Mouse (Mus musculus): ENCODE measurements around the gene Dock7. TPM values are rescaled to one million over a fixed set of nuclear protein-coding genes. Genes with fewer than 3 reads are reported as not detected.

Dock7 gene
- polyA plus RNA-seq, 1 experiment from 2014 or later, result 86.0 TPM

GRCm38 (mm10) chr4:99100724-99101123, 20.0 kb downstream of the Dock7 start:
- H3K36me3 ChIP-seq (ENCODE audit: control insufficient read depth, insufficient read depth), result no peaks in the 10 kb centered on the region
- no peak for ATAC-seq
- no peak overlapping the region for H3K27ac ChIP-seq (ENCODE audit: low read length)
- H3K9me3 ChIP-seq (ENCODE audit: control insufficient read depth, low read length), result no peaks in the 10 kb centered on the region
- H3K4me1 ChIP-seq (replicated peaks; ENCODE audit: control insufficient read depth, insufficient read depth, low read length), result peaks cover 7% of the 10 kb centered on the region; the same call in 1 of the 2 replicates
- no peak overlapping the region for H3K4me2 ChIP-seq (ENCODE audit: low read length)
- no peaks in the 10 kb centered on the region for H3K27me3 ChIP-seq (replicated peaks; ENCODE audit: control insufficient read depth, insufficient read depth, low read length)
- WGBS, result 88% methylated on average over 7 of the region's 7 CpGs
- H3K9ac ChIP-seq (replicated peaks; ENCODE audit: low read depth, low read length), result no peak overlapping the region
- H3K4me3 ChIP-seq (replicated peaks; ENCODE audit: low read length), result no peak overlapping the region

DNA sequence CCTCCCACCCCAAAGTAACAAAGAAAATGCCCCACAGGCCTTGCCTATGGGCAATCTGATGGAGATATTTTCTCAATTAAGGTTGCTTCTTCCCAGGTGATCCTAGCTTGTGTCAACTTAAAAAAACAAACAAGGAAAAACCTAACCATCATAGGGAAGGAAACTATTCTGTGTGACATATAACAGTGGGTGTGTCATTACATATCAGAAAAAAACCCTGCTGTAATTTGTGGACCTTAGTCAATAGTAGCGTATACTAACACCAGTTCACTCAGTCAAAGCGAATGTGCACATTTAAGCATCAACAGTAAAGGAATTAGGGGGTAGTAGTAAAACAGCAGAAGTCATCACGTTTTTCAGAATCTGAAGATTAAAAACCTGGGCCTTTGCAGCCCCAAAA, 28.9 kb downstream of the Dock7 start:
- Histone ChIP-seq H3K36me3 (ENCODE audit: control insufficient read depth, insufficient read depth) (peaks cover 5% of the 10 kb centered on the region; the same call in 1 of the 2 replicates), H3K4me2 (ENCODE audit: low read length) (no peak overlapping the region), H3K9ac (replicated peaks; ENCODE audit: low read depth, low read length) (no peak overlapping the region), H3K9me3 (ENCODE audit: control insufficient read depth, low read length) (no peaks in the 10 kb centered on the region), H3K27me3 (replicated peaks; ENCODE audit: control insufficient read depth, insufficient read depth, low read length) (no peaks in the 10 kb centered on the region), H3K27ac (ENCODE audit: low read length) (no peak overlapping the region), H3K4me3 (replicated peaks; ENCODE audit: low read length) (no peak overlapping the region), H3K4me1 (replicated peaks; ENCODE audit: control insufficient read depth, insufficient read depth, low read length) (no peaks in the 10 kb centered on the region)
- no peak for ATAC-seq
- 92% methylated on average over 3 of the region's 3 CpGs for WGBS

GRCm38 (mm10) chr4:99091151-99091701, 29.5 kb downstream of the Dock7 start:
- Histone ChIP-seq H3K27ac (ENCODE audit: low read length) (no peak overlapping the region), H3K9me3 (ENCODE audit: control insufficient read depth, low read length) (no peaks in the 10 kb centered on the region), H3K4me2 (ENCODE audit: low read length) (no peak overlapping the region), H3K27me3 (replicated peaks; ENCODE audit: control insufficient read depth, insufficient read depth, low read length) (no peaks in the 10 kb centered on the region), H3K9ac (replicated peaks; ENCODE audit: low read depth, low read length) (no peak overlapping the region), H3K36me3 (ENCODE audit: control insufficient read depth, insufficient read depth) (peaks cover 5% of the 10 kb centered on the region; the same call in 1 of the 2 replicates), H3K4me1 (replicated peaks; ENCODE audit: control insufficient read depth, insufficient read depth, low read length) (no peaks in the 10 kb centered on the region), H3K4me3 (replicated peaks; ENCODE audit: low read length) (no peak overlapping the region)
- no peak for ATAC-seq
- WGBS, result 65% methylated on average over 3 of the region's 3 CpGs

DNA sequence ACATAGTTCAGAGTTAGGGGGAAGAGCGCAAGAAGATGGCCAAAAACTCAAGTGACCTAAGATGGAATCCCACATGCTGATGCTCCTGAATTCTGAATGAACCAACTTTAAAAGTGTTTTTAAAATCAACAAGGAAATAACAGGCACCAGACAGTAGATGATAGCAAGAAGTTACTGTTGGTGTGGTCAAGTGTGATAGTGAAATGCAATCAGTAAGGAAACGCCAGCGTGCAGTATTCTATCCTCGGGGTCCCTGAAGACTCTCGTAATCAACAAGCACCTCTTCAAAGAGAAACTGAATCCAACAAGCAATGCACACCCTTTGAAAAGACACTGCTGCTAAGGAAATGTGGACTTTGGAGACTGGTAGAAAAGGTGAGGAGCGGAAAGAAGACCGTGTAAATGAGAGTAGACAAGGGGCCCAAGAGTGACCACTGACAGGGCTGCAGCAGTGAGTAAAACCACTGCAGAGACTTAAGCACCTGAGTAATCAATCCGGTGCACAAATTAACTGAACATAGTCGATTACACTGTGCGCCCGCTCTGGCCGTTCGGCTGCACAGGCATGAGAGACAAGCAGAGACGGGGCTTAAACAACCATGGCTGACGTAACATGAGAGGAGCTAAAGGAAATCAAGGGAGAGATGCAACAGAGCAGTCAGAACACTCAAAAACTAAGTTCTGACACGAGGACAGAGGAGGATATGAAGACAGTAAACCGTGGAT, 32.8 kb downstream of the Dock7 start:
- H3K27me3 ChIP-seq (replicated peaks; ENCODE audit: control insufficient read depth, insufficient read depth, low read length), result no peaks in the 10 kb centered on the region
- H3K4me2 ChIP-seq (ENCODE audit: low read length), result no peak overlapping the region
- ATAC-seq, result no peak
- H3K4me3 ChIP-seq (replicated peaks; ENCODE audit: low read length), result no peak overlapping the region
- peaks cover 5% of the 10 kb centered on the region; the same call in 1 of the 2 replicates for H3K36me3 ChIP-seq (ENCODE audit: control insufficient read depth, insufficient read depth)
- no peaks in the 10 kb centered on the region for H3K4me1 ChIP-seq (replicated peaks; ENCODE audit: control insufficient read depth, insufficient read depth, low read length)
- H3K9ac ChIP-seq (replicated peaks; ENCODE audit: low read depth, low read length), result no peak overlapping the region
- WGBS, result 96% methylated on average over 17 of the region's 17 CpGs
- no peaks in the 10 kb centered on the region for H3K9me3 ChIP-seq (ENCODE audit: control insufficient read depth, low read length)
- H3K27ac ChIP-seq (ENCODE audit: low read length), result no peak overlapping the region

GRCm38 (mm10) chr4:99083862-99084261, 36.9 kb downstream of the Dock7 start:
- WGBS, result 82% methylated on average over 3 of the region's 3 CpGs

DNA sequence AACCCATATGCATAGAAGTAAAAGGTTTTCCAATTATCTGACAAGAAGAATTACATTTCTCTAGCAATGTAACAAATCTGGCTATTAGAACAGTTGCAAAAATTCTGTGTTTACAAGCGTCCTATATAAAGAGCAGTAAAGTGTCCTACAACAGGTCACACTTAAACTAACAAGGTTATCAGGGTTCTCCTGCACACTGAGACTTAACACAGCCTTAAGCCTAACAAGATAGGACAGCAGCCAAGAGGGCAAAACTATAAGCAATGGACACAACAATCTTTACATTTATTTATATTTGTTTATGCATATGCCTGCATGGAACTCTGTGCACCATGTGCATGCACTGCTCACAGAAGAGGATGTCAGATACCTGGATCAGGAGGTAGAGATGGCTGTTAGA, 39.5 kb downstream of the Dock7 start:
- Histone ChIP-seq H3K36me3 (ENCODE audit: control insufficient read depth, insufficient read depth) (peaks cover 3% of the 10 kb centered on the region), H3K4me1 (replicated peaks; ENCODE audit: control insufficient read depth, insufficient read depth, low read length) (no peaks in the 10 kb centered on the region), H3K27ac (ENCODE audit: low read length) (no peak overlapping the region), H3K9me3 (ENCODE audit: control insufficient read depth, low read length) (no peaks in the 10 kb centered on the region), H3K9ac (replicated peaks; ENCODE audit: low read depth, low read length) (no peak overlapping the region), H3K27me3 (replicated peaks; ENCODE audit: control insufficient read depth, insufficient read depth, low read length) (no peaks in the 10 kb centered on the region), H3K4me2 (ENCODE audit: low read length) (no peak overlapping the region), H3K4me3 (replicated peaks; ENCODE audit: low read length) (no peak overlapping the region)
- no peak for ATAC-seq
- 86% methylated on average over 1 of the region's 1 CpGs for WGBS

More at GRCm38 (mm10) chr4:99083862-99084261, 36.9 kb downstream of the Dock7 start:
- no peak overlapping the region for H3K9ac ChIP-seq (replicated peaks; ENCODE audit: low read depth, low read length)
- H3K4me1 ChIP-seq (replicated peaks; ENCODE audit: control insufficient read depth, insufficient read depth, low read length), result no peaks in the 10 kb centered on the region
- H3K4me3 ChIP-seq (replicated peaks; ENCODE audit: low read length), result no peak overlapping the region
- H3K27me3 ChIP-seq (replicated peaks; ENCODE audit: control insufficient read depth, insufficient read depth, low read length), result no peaks in the 10 kb centered on the region
- no peak overlapping the region for H3K27ac ChIP-seq (ENCODE audit: low read length)
- H3K4me2 ChIP-seq (ENCODE audit: low read length), result no peak overlapping the region
- no peak for ATAC-seq
- H3K36me3 ChIP-seq (ENCODE audit: control insufficient read depth, insufficient read depth), result peaks cover 5% of the 10 kb centered on the region; the same call in 1 of the 2 replicates
- H3K9me3 ChIP-seq (ENCODE audit: control insufficient read depth, low read length), result no peaks in the 10 kb centered on the region

GRCm38 (mm10) chr4:99078005-99078404, 42.7 kb downstream of the Dock7 start:
- H3K4me1 ChIP-seq (replicated peaks; ENCODE audit: control insufficient read depth, insufficient read depth, low read length), result no peaks in the 10 kb centered on the region
- no peak overlapping the region for H3K4me2 ChIP-seq (ENCODE audit: low read length)
- no peak overlapping the region for H3K27ac ChIP-seq (ENCODE audit: low read length)
- no peak for ATAC-seq
- no peak overlapping the region for H3K4me3 ChIP-seq (replicated peaks; ENCODE audit: low read length)
- peaks cover 10% of the 10 kb centered on the region for H3K36me3 ChIP-seq (ENCODE audit: control insufficient read depth, insufficient read depth)
- WGBS, result 92% methylated on average over 3 of the region's 3 CpGs
- no peak overlapping the region for H3K9ac ChIP-seq (replicated peaks; ENCODE audit: low read depth, low read length)
- no peaks in the 10 kb centered on the region for H3K27me3 ChIP-seq (replicated peaks; ENCODE audit: control insufficient read depth, insufficient read depth, low read length)
- H3K9me3 ChIP-seq (ENCODE audit: control insufficient read depth, low read length), result no peaks in the 10 kb centered on the region

DNA sequence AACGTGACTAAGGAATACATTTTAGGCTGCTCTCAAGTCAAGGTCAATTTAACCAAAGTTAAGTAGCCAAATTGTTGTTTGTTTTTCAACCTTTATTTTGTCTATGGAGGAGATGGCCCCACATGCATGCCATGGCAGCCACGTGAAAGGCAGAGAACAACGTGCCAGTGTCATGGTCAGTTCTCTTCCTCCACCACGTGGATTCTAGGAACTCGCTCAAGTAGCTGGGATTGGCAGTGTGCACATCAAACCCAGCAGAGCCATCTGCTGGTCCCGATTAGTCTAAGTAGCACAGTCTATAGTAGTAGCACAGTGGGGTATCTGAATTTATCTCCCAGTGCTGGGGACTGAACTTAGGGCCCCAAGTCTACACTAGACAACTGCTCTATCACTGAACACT, 51.9 kb downstream of the Dock7 start:
- no peaks in the 10 kb centered on the region for H3K9me3 ChIP-seq (ENCODE audit: control insufficient read depth, low read length)
- H3K4me2 ChIP-seq (ENCODE audit: low read length), result no peak overlapping the region
- no peaks in the 10 kb centered on the region for H3K27me3 ChIP-seq (replicated peaks; ENCODE audit: control insufficient read depth, insufficient read depth, low read length)
- ATAC-seq, result no peak
- H3K9ac ChIP-seq (replicated peaks; ENCODE audit: low read depth, low read length), result no peak overlapping the region
- peaks cover 22% of the 10 kb centered on the region for H3K36me3 ChIP-seq (ENCODE audit: control insufficient read depth, insufficient read depth)
- H3K4me3 ChIP-seq (replicated peaks; ENCODE audit: low read length), result no peak overlapping the region
- H3K4me1 ChIP-seq (replicated peaks; ENCODE audit: control insufficient read depth, insufficient read depth, low read length), result no peaks in the 10 kb centered on the region
- no peak overlapping the region for H3K27ac ChIP-seq (ENCODE audit: low read length)
- 86% methylated on average over 6 of the region's 6 CpGs for WGBS

- WGBS, result 49% methylated on average over 5 of the region's 5 CpGs
- no peak overlapping the region for H3K4me3 ChIP-seq (replicated peaks; ENCODE audit: low read length)
- H3K9ac ChIP-seq (replicated peaks; ENCODE audit: low read depth, low read length), result no peak overlapping the region
- no peaks in the 10 kb centered on the region for H3K9me3 ChIP-seq (ENCODE audit: control insufficient read depth, low read length)
- peaks cover 10% of the 10 kb centered on the region for H3K36me3 ChIP-seq (ENCODE audit: control insufficient read depth, insufficient read depth)
- no peaks in the 10 kb centered on the region for H3K27me3 ChIP-seq (replicated peaks; ENCODE audit: control insufficient read depth, insufficient read depth, low read length)
- no peak for ATAC-seq
- no peak overlapping the region for H3K4me2 ChIP-seq (ENCODE audit: low read length)
- no peak overlapping the region for H3K27ac ChIP-seq (ENCODE audit: low read length)
- no peaks in the 10 kb centered on the region for H3K4me1 ChIP-seq (replicated peaks; ENCODE audit: control insufficient read depth, insufficient read depth, low read length)
Observed at GRCm38 (mm10) chr4:99064524-99064923, 56.2 kb downstream of the Dock7 start.

Data from forebrain, embryonic 16.5 days (tissue).